Mouse (Mus musculus) heart, embryonic 16.5 days (tissue): ENCODE measurements at regions not wholly inside any gene's neighbourhood (a gene's known extent, or its start where the extent isn't known, plus 50 kb on each side); places are given as distances from the start of the nearest gene placed in this dataset.

Experiments
- ATAC-seq: fragments of 200-750 bp; cut with Nextera tagmentation; replicated peaks from 2 replicates; pipeline ENCODE4 v1.8.0; 2017; ENCODE audit warnings: moderate number of reproducible peaks; ENCODE audit not compliant: insufficient read depth, low FRiP score; ENCODE audit errors: extremely low read depth
- H3K27ac ChIP-seq: fragments of 300-500 bp; sonication (generic); 2 replicates; pipeline ENCODE4 v1.5.1; 2014; ENCODE audit warnings: mild to moderate bottlenecking, low read length, control low read depth, moderate library complexity
- H3K27me3 ChIP-seq: fragments of 300-500 bp; sonication (generic); 2 replicates; pipeline ENCODE4 v1.6.1; 2014; ENCODE audit warnings: low read length, mixed read lengths; ENCODE audit not compliant: control insufficient read depth, insufficient read depth
- H3K36me3 ChIP-seq: fragments of 300-500 bp; sonication (generic); 2 replicates; pipeline ENCODE4 v1.6.1; 2014; ENCODE audit not compliant: control insufficient read depth, insufficient read depth
- H3K4me1 ChIP-seq: fragments of 300-500 bp; sonication (generic); 2 replicates; pipeline ENCODE4 v1.6.1; 2014; ENCODE audit warnings: low read length, mixed read lengths; ENCODE audit not compliant: control insufficient read depth, insufficient read depth
- H3K4me2 ChIP-seq: fragments of 300-500 bp; sonication (generic); 2 replicates; pipeline ENCODE4 v1.6.1; 2014; ENCODE audit warnings: low read depth, mild to moderate bottlenecking, control low read depth, low read length
- H3K4me3 ChIP-seq: fragments of 300-500 bp; sonication (generic); 2 replicates; pipeline ENCODE4 v1.5.1; 2014; ENCODE audit warnings: mild to moderate bottlenecking, control low read depth, low read length
- H3K9ac ChIP-seq: fragments of 300-500 bp; sonication (generic); 2 replicates; pipeline ENCODE4 v1.6.1; 2014; ENCODE audit warnings: low read length, control low read depth
- H3K9me3 ChIP-seq: fragments of 300-500 bp; sonication (generic); replicated peaks from 2 replicates; pipeline ENCODE4 v1.6.1; 2016; ENCODE audit warnings: low read length; ENCODE audit not compliant: control insufficient read depth
- WGBS: fragments of 180-500 bp; shearing (Covaris S2); extraction: QIAGEN DNeasy Blood & Tissue Kit; methylation state at CpG from one replicate; pipeline ENCODE4 v1.1.7; 2014; 5-methylcytosine and 5-hydroxymethylcytosine counted together

- H3K9me3 ChIP-seq, result no peaks in the 10 kb centered on the region
- no peaks in the 10 kb centered on the region for H3K36me3 ChIP-seq
- no peak overlapping the region for H3K4me2 ChIP-seq
- no peaks in the 10 kb centered on the region for H3K27me3 ChIP-seq
- H3K27ac ChIP-seq, result no peak overlapping the region
- WGBS, result 75% methylated on average over 2 of the region's 2 CpGs
- no peak overlapping the region for H3K4me3 ChIP-seq
- no peaks in the 10 kb centered on the region for H3K4me1 ChIP-seq
- no peak for ATAC-seq
- no peak overlapping the region for H3K9ac ChIP-seq
Measured at GRCm38 (mm10) chr14:28741418-28741817, 236.9 kb downstream of the Wnt5a start.

DNA sequence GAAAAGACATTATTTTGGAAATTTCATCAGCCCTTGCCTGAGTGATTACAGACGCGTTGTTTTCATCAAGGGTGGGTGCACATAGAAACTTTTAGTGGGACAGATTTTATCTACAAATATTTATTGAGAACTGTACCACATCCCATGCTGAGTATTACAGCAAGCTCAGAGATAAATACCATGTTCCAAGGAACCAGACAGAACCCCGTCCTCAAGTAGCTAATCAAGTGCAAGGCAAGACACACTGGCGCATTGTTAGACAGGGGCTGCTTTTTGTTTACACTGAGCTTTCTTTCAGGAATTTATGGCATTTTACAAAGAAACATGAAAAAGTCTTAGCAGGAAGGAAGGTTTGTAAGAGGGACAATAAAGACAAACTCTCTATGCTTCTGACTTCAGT, 239.1 kb downstream of the Wnt5a start:
- H3K9ac ChIP-seq, result no peak overlapping the region
- no peaks in the 10 kb centered on the region for H3K27me3 ChIP-seq
- no peaks in the 10 kb centered on the region for H3K36me3 ChIP-seq
- no peaks in the 10 kb centered on the region for H3K4me1 ChIP-seq
- ATAC-seq, result no peak
- H3K9me3 ChIP-seq, result no peaks in the 10 kb centered on the region
- no peak overlapping the region for H3K4me3 ChIP-seq
- no peak overlapping the region for H3K27ac ChIP-seq
- 69% methylated on average over 4 of the region's 4 CpGs for WGBS
- no peak overlapping the region for H3K4me2 ChIP-seq

DNA sequence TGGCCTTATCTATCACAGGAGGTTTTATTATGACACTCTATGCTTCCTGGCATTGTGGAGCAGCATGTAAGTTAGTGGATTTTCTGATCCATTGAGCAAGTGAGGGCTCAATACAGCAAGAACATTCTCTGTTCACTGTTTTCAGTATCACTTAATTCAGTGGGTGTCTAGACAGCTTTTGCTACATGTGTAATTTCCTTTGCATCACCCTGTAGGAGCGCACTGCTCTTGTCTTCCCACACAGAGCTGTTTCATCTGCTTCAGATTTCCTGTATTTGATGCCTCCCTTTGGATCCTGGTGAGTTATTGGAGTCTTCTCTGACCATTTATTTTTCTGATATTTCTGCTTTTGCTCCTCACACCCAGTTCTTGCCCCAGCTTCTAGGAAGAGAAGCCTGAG, 245.8 kb downstream of the Wnt5a start:
- WGBS, result 91% methylated on average over 1 of the region's 1 CpGs
- Histone ChIP-seq H3K27ac (no peak overlapping the region), H3K4me1 (no peaks in the 10 kb centered on the region), H3K4me3 (no peak overlapping the region), H3K9ac (no peak overlapping the region), H3K36me3 (no peaks in the 10 kb centered on the region), H3K9me3 (no peaks in the 10 kb centered on the region), H3K4me2 (no peak overlapping the region), H3K27me3 (no peaks in the 10 kb centered on the region)
- ATAC-seq, result no peak

GRCm38 (mm10) chr14:28765201-28765600, 252.8 kb upstream of the Lrtm1 start:
- H3K4me3 ChIP-seq, result no peak overlapping the region
- H3K9me3 ChIP-seq, result no peaks in the 10 kb centered on the region
- no peak overlapping the region for H3K27ac ChIP-seq
- 56% methylated on average over 1 of the region's 1 CpGs for WGBS
- H3K36me3 ChIP-seq, result no peaks in the 10 kb centered on the region
- H3K27me3 ChIP-seq, result no peaks in the 10 kb centered on the region
- H3K9ac ChIP-seq, result no peak overlapping the region
- H3K4me1 ChIP-seq, result no peaks in the 10 kb centered on the region
- ATAC-seq, result no peak
- H3K4me2 ChIP-seq, result no peak overlapping the region

DNA sequence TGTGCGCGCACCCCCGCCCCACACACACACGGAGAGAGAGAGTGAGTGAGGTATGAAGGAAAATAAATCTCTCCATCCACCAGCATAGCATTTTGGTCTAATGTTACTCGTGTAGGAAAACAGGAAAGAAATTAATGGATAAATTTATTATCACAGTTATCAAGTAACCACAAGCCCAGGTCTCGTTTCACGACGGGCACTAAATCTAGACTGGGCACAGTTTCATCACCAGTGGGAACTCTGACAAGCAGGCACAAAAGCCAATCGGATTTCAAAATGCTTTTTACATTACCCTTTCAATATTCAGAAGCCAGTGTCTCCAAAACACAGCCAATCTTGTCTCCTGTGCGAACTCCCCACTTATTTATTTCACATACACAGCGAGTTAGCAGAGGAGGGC, 244.9 kb upstream of the Lrtm1 start:
- Histone ChIP-seq H3K36me3 (no peaks in the 10 kb centered on the region), H3K4me3 (no peak overlapping the region), H3K9ac (no peak overlapping the region), H3K27ac (no peak overlapping the region), H3K4me1 (no peaks in the 10 kb centered on the region), H3K9me3 (no peaks in the 10 kb centered on the region), H3K4me2 (no peak overlapping the region), H3K27me3 (no peaks in the 10 kb centered on the region)
- no peak for ATAC-seq
- 81% methylated on average over 11 of the region's 11 CpGs for WGBS

DNA sequence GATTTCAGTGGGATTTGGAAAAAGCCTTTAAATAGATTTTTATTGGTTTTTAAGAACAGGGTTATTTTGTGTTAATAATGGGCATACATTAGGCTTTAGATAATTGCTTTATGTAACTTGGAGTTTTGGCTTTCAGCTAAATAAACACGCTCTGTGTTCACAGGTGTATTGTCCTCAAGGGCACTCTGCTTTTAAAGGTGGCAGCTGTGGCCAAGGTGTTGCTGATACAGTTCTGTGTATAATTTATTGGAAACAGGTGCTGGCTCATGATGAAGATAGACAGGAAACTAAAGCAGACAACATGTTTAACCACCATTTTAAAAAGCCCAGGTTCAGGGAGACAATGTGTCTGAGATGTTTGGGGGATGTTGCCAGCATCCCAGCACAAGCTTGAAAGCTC, 242.3 kb upstream of the Lrtm1 start:
- no peaks in the 10 kb centered on the region for H3K4me1 ChIP-seq
- no peaks in the 10 kb centered on the region for H3K36me3 ChIP-seq
- no peak overlapping the region for H3K4me3 ChIP-seq
- no peak for ATAC-seq
- H3K27ac ChIP-seq, result no peak overlapping the region
- no peak overlapping the region for H3K4me2 ChIP-seq
- WGBS, result 94% methylated on average over 1 of the region's 1 CpGs
- H3K9ac ChIP-seq, result no peak overlapping the region
- H3K9me3 ChIP-seq, result no peaks in the 10 kb centered on the region
- H3K27me3 ChIP-seq, result no peaks in the 10 kb centered on the region

DNA sequence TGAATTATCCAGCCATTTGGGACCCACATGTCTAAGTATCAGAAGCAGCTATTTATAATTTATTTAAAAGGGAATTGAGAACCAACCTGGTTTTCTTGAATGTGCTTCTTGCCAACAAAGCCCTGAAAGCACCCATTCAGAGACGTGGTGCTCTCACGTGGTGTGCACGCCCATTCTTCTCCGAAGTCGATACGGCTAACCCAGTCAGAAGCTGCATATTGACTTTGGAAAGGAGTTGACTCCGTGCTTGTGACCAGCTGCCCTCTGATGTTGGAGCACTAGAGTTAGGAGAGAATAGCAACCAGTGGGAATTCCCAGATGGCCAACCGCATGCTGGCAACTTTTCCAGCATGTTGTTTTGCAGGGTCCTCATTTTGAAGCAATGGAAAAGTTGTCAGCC, 240.2 kb upstream of the Lrtm1 start:
- Histone ChIP-seq H3K4me3 (no peak overlapping the region), H3K4me1 (no peaks in the 10 kb centered on the region), H3K4me2 (no peak overlapping the region), H3K27ac (no peak overlapping the region), H3K9ac (no peak overlapping the region), H3K36me3 (no peaks in the 10 kb centered on the region), H3K9me3 (no peaks in the 10 kb centered on the region), H3K27me3 (no peaks in the 10 kb centered on the region)
- ATAC-seq, result no peak
- WGBS, result 89% methylated on average over 8 of the region's 8 CpGs

- no peaks in the 10 kb centered on the region for H3K36me3 ChIP-seq
- H3K9ac ChIP-seq, result no peak overlapping the region
- no peak overlapping the region for H3K4me2 ChIP-seq
- WGBS, result 85% methylated on average over 7 of the region's 7 CpGs
- H3K9me3 ChIP-seq, result no peaks in the 10 kb centered on the region
- no peaks in the 10 kb centered on the region for H3K27me3 ChIP-seq
- no peaks in the 10 kb centered on the region for H3K4me1 ChIP-seq
- no peak overlapping the region for H3K4me3 ChIP-seq
- no peak overlapping the region for H3K27ac ChIP-seq
- no peak for ATAC-seq
Measured at GRCm38 (mm10) chr14:28781660-28782059, 236.3 kb upstream of the Lrtm1 start.

GRCm38 (mm10) chr14:28784106-28784633, 233.8 kb upstream of the Lrtm1 start:
- no peak overlapping the region for H3K9ac ChIP-seq
- H3K4me1 ChIP-seq, result no peaks in the 10 kb centered on the region
- no peaks in the 10 kb centered on the region for H3K27me3 ChIP-seq
- no peaks in the 10 kb centered on the region for H3K36me3 ChIP-seq
- no peak overlapping the region for H3K4me2 ChIP-seq
- 78% methylated on average over 6 of the region's 6 CpGs for WGBS
- H3K9me3 ChIP-seq, result no peaks in the 10 kb centered on the region
- no peak overlapping the region for H3K4me3 ChIP-seq
- no peak overlapping the region for H3K27ac ChIP-seq
- ATAC-seq, result no peak

- Histone ChIP-seq H3K9ac (no peak overlapping the region), H3K9me3 (no peaks in the 10 kb centered on the region), H3K4me1 (peaks cover 4% of the 10 kb centered on the region; the same call in 1 of the 2 replicates), H3K4me3 (no peak overlapping the region), H3K27me3 (0 out of 2 replicates have a peak, but pooled peaks cover 8% of the 10 kb centered on the region), H3K4me2 (no peak overlapping the region), H3K27ac (no peak overlapping the region), H3K36me3 (no peaks in the 10 kb centered on the region)
- ATAC-seq, result no peak
- 3% methylated on average over 4 of the region's 4 CpGs for WGBS
Measured at GRCm38 (mm10) chr14:28798290-28798689, 219.7 kb upstream of the Lrtm1 start.
